Mouse (Mus musculus) kidney, adult 18-20 months (tissue): Measurements from ENCODE around the gene Rab11fip3.
A peak's percentile ranks its signal among the peaks of the same experiment; 100 is the strongest.
"Not testable (repeated sequence)": the region's sequence is repeated elsewhere in the genome, so short reads cannot be mapped to it uniquely, and the experiment has no call there.

Experiments used
- DNase-seq: peaks from one replicate; pipeline ENCODE4 v3.0.0; 2021

Gene Rab11fip3

GRCm38 (mm10) chr17:26068831-26069739, at the start of gene Rab11fip3:
Rab11fip3 (minus strand) TSS chr17:26069555.
- peak; percentile 88 for DNase-seq

- peak; percentile 39 for DNase-seq
Observed at GRCm38 (mm10) chr17:26116503-26117258, 47.3 kb upstream of the Rab11fip3 start.

GRCm38 (mm10) chr17:26115956-26116487, 46.7 kb upstream of the Rab11fip3 start:
- DNase-seq = peak; percentile 71

GRCm38 (mm10) chr17:26115205-26115898, 46.0 kb upstream of the Rab11fip3 start:
- DNase-seq = peak; percentile 90

GRCm38 (mm10) chr17:26114461-26114860, 45.1 kb upstream of the Rab11fip3 start:
- not testable (repeated sequence) for DNase-seq

- peak; percentile 65 for DNase-seq
Observed at GRCm38 (mm10) chr17:26114061-26114460, 44.7 kb upstream of the Rab11fip3 start.

GRCm38 (mm10) chr17:26113181-26113948, 44.0 kb upstream of the Rab11fip3 start, which contains the start of gene Tmem8:
Tmem8 (plus strand) TSS chr17:26113299.
- DNase-seq = peak; percentile 87

GRCm38 (mm10) chr17:26112751-26113150, 43.4 kb upstream of the Rab11fip3 start:
- DNase-seq = no peak

- no peak for DNase-seq
Observed at GRCm38 (mm10) chr17:26111722-26112121, 42.4 kb upstream of the Rab11fip3 start.

GRCm38 (mm10) chr17:26111024-26111423, 41.7 kb upstream of the Rab11fip3 start:
- no peak for DNase-seq

GRCm38 (mm10) chr17:26110156-26110555, 40.8 kb upstream of the Rab11fip3 start:
- DNase-seq = no peak

GRCm38 (mm10) chr17:26105619-26106018, 36.3 kb upstream of the Rab11fip3 start:
- no peak for DNase-seq

- DNase-seq = peak; percentile 57
Observed at GRCm38 (mm10) chr17:26101478-26101877, 32.1 kb upstream of the Rab11fip3 start.

- DNase-seq = no peak
Observed at GRCm38 (mm10) chr17:26100166-26100565, 30.8 kb upstream of the Rab11fip3 start.

- peak; percentile 47 for DNase-seq
Observed at GRCm38 (mm10) chr17:26099316-26099715, 30.0 kb upstream of the Rab11fip3 start.

- DNase-seq = no peak
Observed at GRCm38 (mm10) chr17:26098461-26098860, 29.1 kb upstream of the Rab11fip3 start.

- peak; percentile 62 for DNase-seq
Observed at GRCm38 (mm10) chr17:26095121-26095740, 25.9 kb upstream of the Rab11fip3 start, which contains the start of gene Nme4. Nme4 (minus strand) TSS chr17:26095602.

- DNase-seq = no peak
Observed at GRCm38 (mm10) chr17:26094531-26095110, 25.3 kb upstream of the Rab11fip3 start.

- peak; percentile 93 for DNase-seq
Observed at GRCm38 (mm10) chr17:26089905-26090632, 20.7 kb upstream of the Rab11fip3 start, which contains the start of gene Decr2. Decr2 (minus strand) TSS chr17:26090337.

GRCm38 (mm10) chr17:26087059-26087564, 17.8 kb upstream of the Rab11fip3 start:
- no peak for DNase-seq
